Mouse (Mus musculus): ENCODE data around the gene Cox5a. TPM values are rescaled to one million over a fixed set of nuclear protein-coding genes. Genes with fewer than 3 reads are reported as not detected.
A peak's percentile ranks its signal among the peaks of the same experiment; 100 is the strongest.

Gene Cox5a
- total RNA-seq, 2 experiments from 2014 or later = 389 to 459 TPM

DNA sequence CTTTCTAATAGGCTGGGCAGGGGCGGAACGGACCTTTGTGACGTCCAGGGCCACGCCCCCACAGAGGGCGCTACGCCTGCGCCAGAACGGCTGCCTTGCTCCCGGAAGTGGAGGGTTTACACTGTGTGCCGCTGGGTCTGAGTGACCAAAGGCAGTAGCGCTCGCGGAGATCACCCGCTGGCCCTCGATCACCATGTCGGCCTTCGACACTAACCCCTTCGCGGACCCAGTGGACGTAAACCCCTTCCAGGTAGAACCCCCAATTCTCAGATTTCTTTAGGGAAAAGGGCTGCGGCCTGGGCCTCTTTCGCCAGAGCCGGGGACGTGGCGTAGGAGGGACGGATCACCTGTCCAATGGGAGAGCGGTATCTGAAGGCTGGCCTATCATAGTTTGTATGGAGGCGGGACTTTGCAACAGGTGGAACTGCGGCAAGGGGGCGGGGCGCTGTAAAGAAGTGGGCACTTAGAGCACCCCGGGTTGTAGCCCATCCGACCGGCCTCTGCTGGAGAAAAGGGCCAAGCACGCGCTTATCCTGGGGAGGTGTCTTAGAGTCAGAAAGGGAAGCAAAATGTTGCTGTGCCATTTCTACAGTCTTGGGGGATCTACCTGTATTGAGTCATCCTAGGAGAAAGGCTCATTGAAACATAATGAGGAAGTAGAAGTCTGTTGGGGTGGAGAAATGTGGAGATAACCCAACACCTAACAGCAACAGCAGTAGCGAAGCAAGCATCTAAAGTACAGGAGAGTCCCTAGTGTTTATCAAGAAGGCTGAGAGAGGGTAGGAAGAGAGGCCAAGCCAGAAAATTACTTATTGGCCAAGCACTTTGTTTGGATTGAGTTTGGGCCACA, 40.0 kb downstream of the Cox5a start, which contains the start of gene Scamp2:
TSS of gene Scamp2 (plus strand) at position 83 of the 850 bp plus-strand sequence.
- peak; percentile 85 to 96 for DNase-seq (ENCODE audit: extremely low spot score in 1 of 2, low spot score in 1 of 2)

DNA sequence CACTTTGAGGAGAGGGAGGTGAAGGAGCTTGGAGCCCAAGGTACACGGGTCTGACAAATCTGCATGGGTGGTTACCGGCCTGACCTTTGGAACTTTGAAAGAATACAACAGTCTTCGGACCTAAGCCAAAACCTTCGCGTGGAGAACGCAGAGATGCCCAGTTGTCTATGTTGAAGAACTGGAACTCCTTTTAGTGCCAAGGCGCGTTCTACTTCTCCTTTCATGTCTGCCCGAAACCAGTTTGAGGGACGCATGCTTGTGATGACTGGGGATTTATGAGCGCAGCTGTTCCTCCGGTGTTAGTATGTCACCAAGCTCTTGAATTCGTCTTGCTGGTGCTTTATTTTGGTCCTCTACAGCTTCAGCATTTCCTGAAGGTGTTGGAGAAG, 40.6 kb downstream of the Cox5a start:
- DNase-seq (ENCODE audit: extremely low spot score in 1 of 2, low spot score in 1 of 2) = no peak

DNA sequence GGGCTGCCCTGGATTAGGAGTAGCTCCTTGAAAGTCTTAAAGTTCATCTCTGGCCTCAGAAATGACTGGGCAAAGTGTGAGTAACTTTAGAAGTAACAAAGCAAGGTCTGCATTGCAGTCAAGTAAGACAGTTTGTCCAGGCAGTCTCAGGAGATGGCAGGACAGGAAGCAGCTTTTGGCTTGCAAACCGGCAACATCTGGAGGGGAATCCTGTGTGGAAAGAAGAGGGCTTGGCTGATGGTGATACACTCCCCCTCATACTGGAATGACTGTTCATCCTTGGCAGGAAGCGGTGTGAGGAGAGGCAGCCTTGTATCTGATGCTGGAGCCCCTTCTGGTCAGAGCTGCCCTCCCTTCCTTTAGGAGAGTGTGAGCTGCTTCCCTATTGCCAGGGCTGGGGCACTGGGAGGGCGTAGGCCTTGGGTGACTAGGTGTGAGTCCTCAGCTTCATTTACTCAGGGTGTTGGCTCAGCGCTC, 41.9 kb downstream of the Cox5a start:
- no peak for DNase-seq (ENCODE audit: extremely low spot score in 1 of 2, low spot score in 1 of 2)

DNA sequence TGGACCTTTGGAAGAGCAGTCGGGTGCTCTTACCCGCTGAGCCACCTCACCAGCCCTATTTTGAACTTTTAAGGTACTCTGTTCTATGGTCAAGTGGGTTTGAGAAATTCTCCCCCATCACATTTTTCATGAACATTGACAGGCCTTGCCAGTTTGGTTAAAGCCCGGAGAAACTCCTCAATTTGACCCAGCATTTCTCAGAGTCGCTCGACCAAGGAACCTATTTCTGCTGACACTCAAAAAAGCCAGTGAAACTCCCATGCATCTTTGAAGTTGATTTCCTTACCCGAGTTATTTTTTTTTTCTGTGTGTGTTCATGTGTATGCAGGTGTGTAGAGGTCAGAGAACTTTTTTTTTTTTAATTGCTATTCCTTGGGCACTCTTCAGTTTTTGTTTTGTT, 43.5 kb downstream of the Cox5a start:
- no peak for DNase-seq (ENCODE audit: extremely low spot score in 1 of 2, low spot score in 1 of 2)

DNA sequence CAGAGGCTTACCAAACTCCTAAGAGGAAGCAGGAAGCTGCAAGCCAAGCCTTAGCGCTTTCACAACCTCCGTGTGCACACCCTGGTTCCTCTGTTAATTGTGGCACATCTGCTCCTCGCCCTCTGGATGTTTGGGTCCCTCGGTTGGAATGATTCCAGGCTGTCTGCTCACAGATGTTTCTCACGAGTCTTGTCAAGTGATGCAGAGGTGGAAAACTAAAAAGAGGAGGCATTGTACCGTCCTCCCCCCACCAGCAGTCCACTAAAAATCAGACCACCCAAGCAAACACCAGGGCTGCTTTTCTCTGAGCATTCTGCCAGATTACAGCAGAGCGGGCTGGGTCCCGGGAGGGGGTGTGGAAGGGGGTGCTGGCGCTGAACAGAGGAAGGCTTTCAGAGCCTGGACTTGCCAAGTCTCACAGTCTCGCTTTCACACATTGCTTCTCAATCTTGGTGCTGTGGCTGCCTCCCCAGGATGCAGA, 44.7 kb downstream of the Cox5a start:
- peak in 1 of 2 experiments; percentile 39 for DNase-seq (ENCODE audit: extremely low spot score in 1 of 2, low spot score in 1 of 2)

DNA sequence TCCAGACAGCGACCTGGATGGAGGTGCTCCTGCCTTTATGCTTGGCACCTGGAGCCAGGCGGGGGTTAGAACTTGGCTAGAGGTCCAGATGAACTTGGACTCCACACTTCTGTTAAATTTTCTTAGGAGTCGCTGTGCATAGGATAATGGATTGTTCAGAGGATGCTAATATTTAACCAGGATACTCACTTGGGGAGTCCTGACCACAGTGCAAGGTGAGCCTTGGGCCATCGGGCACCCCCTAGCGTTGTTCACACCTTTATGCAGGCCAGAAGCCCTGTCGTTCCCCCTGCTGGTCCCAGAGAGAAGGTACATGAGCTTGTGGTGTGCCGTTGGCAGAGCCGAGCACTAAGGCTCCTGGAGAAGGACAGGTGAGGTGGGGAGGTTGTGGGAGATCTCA, 45.8 kb downstream of the Cox5a start:
- no peak for DNase-seq (ENCODE audit: extremely low spot score in 1 of 2, low spot score in 1 of 2)

DNA sequence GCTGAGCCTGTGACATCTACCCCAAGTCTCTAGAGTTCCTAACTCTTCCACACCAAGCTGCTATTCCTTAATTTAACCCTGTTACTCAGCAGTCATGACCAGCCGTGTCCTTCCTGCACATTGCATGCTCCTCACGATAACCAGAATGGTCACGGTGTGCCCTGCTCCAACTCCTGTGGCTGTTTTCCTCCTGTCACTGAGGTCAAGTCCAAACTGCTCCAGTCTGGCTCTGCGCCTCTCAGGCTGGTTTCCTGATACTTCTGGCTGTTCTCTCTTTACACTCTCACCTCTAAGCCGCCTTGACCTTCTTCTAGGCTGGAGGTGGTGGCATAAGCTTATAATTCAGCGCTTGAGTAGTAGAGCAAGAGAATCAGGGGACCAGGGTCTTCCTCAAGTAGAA, 47.4 kb downstream of the Cox5a start:
- no peak for DNase-seq (ENCODE audit: extremely low spot score in 1 of 2, low spot score in 1 of 2)

DNA sequence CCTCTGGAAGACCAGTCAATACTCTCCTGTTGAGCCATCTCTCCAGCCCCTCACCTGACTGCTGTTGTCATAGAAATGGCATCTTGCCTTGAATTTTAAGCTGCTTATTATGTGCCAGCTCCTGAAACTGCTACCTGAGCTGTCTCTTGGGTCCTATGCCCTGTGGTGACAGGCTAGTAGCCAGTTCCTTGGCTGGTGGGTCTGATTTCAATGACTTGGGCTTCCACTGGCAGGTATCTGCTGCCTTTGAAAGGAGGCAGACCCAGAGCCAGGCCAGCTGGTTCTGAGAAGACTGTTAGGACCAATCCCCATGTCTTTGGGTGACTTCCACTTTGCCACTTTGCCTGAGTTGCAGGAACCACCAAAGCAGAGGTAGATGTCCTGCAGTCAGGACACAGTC, 53.3 kb downstream of the Cox5a start:
- DNase-seq (ENCODE audit: extremely low spot score in 1 of 2, low spot score in 1 of 2) = no peak

DNA sequence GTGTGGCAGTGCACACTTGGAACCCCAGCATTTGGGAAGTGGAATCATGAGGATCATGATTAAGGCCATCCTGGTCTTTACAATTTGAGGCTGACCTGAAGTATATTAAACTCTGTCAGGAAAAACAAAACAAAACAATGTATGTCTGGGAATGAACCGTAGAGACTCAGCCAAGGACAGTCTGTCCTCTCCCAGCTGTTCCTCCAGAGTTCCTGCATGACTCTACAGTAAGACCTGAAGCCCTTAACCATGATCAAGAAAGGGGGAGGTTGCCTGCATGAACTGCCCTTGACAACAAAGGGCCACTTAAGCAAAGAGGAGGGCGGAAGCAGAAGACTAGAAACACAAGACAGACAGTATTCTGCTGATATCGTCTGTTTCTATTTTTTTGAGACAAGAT, 54.5 kb downstream of the Cox5a start:
- DNase-seq (ENCODE audit: extremely low spot score in 1 of 2, low spot score in 1 of 2) = no peak

DNA sequence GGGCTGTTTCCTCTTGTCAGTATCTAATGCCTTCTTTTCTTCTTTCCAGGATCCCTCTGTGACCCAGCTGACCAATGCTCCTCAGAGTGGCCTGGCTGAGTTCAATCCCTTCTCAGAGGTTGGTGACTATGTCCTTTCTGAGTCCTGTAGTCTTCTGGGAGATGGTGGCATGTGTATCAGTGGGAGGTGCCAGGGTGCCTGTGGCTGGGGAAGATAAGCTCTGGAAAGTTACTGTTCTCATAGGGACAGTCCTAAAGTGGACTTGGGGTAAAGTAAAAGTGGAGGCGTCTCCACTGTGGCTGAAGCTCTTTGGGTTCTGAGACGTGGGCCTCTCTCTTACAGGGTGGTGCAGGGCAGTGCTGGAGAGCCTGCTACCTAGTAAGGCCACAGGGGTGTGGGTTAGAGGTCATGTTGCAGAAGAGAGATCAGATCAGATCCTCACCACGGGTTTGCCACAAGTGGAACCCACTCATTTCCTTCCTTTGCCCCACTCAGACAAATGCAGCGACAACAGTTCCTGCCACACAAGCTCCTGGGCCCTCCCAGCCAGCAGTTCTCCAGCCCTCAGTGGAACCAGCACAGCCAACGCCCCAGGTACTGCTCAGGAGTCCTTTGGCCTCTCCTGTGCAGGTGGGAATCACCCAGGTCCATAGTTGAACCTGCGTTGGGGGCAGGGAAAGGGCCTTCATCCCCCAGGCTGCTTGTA, 56.2 kb downstream of the Cox5a start:
- DNase-seq (ENCODE audit: extremely low spot score in 1 of 2, low spot score in 1 of 2) = no peak

Other genes starting within 250 kb of the Cox5a start
- 10 to 100 TPM; 11.5 to 17.4 TPM for gene Ppcdc, start 81.2 kb upstream of the Cox5a start, total RNA-seq (2021)
- gene Scamp5, start 53.2 kb upstream of the Cox5a start, total RNA-seq (2021) = 100 to 1,000 TPM; 420 to 434 TPM
- gene Rpp25, start 17.2 kb upstream of the Cox5a start, total RNA-seq (2021) = 10 to 100 TPM; 10.9 to 13.2 TPM
- gene Fam219b, start 16.3 kb downstream of the Cox5a start, total RNA-seq (2021) = 10 to 100 TPM; 21.5 to 22.5 TPM
- gene Mpi, start 31.5 kb downstream of the Cox5a start, total RNA-seq (2021) = 10 to 100 TPM; 69.5 to 76.0 TPM
- gene Scamp2, start 39.7 kb downstream of the Cox5a start, total RNA-seq (2021) = 10 to 100 TPM; 26.2 TPM
- gene Ulk3, start 68.2 kb downstream of the Cox5a start, total RNA-seq (2021) = 10 to 100 TPM; 18.4 to 31.8 TPM
- 1 to 10 TPM; 2.7 to 3.0 TPM for gene Cplx3, start 85.0 kb downstream of the Cox5a start, total RNA-seq (2021)
- gene Lman1l, start 99.5 kb downstream of the Cox5a start, total RNA-seq (2021) = not detected
- gene Csk, start 132.4 kb downstream of the Cox5a start, total RNA-seq (2021) = 10 to 100 TPM; 37.5 to 37.9 TPM
- not detected for gene Cyp1a2, start 162.4 kb downstream of the Cox5a start, total RNA-seq (2021)
- under 1 TPM; 0.12 to 0.14 TPM for gene Cyp1a1, start 166.7 kb downstream of the Cox5a start, total RNA-seq (2021)
- 10 to 100 TPM; 14.0 to 15.2 TPM for gene Edc3, start 187.3 kb downstream of the Cox5a start, total RNA-seq (2021)
- gene Clk3, start 244.6 kb downstream of the Cox5a start, total RNA-seq (2021) = 10 to 100 TPM; 72.9 to 75.2 TPM